Mouse (Mus musculus) heart, embryonic 13.5 days (tissue): ENCODE data around the gene Trim7. TPM values are rescaled to one million over a fixed set of nuclear protein-coding genes. Genes with fewer than 3 reads are reported as not detected.
"Not testable (repeated sequence)": the region's sequence is repeated elsewhere in the genome, so short reads cannot be mapped to it uniquely, and the experiment has no call there.

Experiments
- ATAC-seq: fragments of 200-750 bp; cut with Nextera tagmentation; 2 replicates; pipeline ENCODE4 v1.8.0; 2017; ENCODE audit warnings: moderate TSS enrichment; ENCODE audit not compliant: insufficient number of reproducible peaks, low FRiP score, low TSS enrichment; ENCODE audit errors: extremely low read depth
- H3K27ac ChIP-seq: fragments of 300-500 bp; sonication (generic); replicated peaks from 2 replicates; pipeline ENCODE4 v1.5.1; 2015; ENCODE audit warnings: moderate library complexity, mild to moderate bottlenecking, inconsistent platforms
- H3K27me3 ChIP-seq: fragments of 300-500 bp; sonication (generic); replicated peaks from 2 replicates; pipeline ENCODE4 v1.6.1; 2015; ENCODE audit warnings: mild to moderate bottlenecking, inconsistent platforms
- H3K36me3 ChIP-seq: fragments of 300-500 bp; sonication (generic); 2 replicates; pipeline ENCODE4 v1.6.1; 2015; ENCODE audit warnings: mild to moderate bottlenecking, inconsistent platforms
- H3K4me1 ChIP-seq: fragments of 300-500 bp; sonication (generic); 2 replicates; pipeline ENCODE4 v1.6.1; 2015; ENCODE audit warnings: inconsistent platforms
- H3K4me2 ChIP-seq: fragments of 300-500 bp; sonication (generic); 2 replicates; pipeline ENCODE4 v1.6.1; 2015; ENCODE audit warnings: inconsistent platforms, mild to moderate bottlenecking, moderate library complexity
- H3K4me3 ChIP-seq: fragments of 300-500 bp; sonication (generic); 2 replicates; pipeline ENCODE4 v1.5.1; 2015; ENCODE audit warnings: moderate library complexity, mild to moderate bottlenecking, inconsistent platforms
- H3K9ac ChIP-seq: fragments of 300-500 bp; sonication (generic); 2 replicates; pipeline ENCODE4 v1.6.1; 2015; ENCODE audit warnings: inconsistent platforms, mild to moderate bottlenecking, moderate library complexity
- H3K9me3 ChIP-seq: fragments of 300-500 bp; sonication (generic); 2 replicates; pipeline ENCODE4 v1.6.1; 2016; ENCODE audit warnings: inconsistent platforms
- WGBS: fragments of 180-500 bp; shearing (Covaris S2); methylation state at CpG from one replicate; pipeline ENCODE4 v1.1.7; 2015; ENCODE audit warnings: mixed read lengths; 5-methylcytosine and 5-hydroxymethylcytosine counted together
- polyA plus RNA-seq: library from polyadenylated mRNA; unstranded; fragments of >200 nt; fragmentation: Nextera tagmentation; extraction: Ambion mirVana; gene quantifications from 2 replicates; pipeline ENCODE4 v1.2.1, GENCODE M21; 2015

Gene Trim7
- polyA plus RNA-seq = 0.56 and 0.88 TPM in 2 replicates

- Histone ChIP-seq H3K27me3 (peaks cover 10% of the 10 kb centered on the region; the same call in 1 of the 2 replicates), H3K4me2 (peak within 1 kb of the TSS; percentile 71), H3K4me3 (peak within 1 kb of the TSS; percentile 56), H3K27ac (peak within 1 kb of the TSS; percentile 70), H3K4me1 (peaks cover 31% of the 10 kb centered on the region), H3K9ac (peak within 1 kb of the TSS; percentile 76)
- not testable (repeated sequence) for H3K9me3 ChIP-seq, H3K36me3 ChIP-seq
- under 1% methylated on average over 46 of the region's 92 CpGs for WGBS
- peak; percentile 75 for ATAC-seq
These were observed at the start of gene Trim7, which contains the start of gene Gm12184 for GRCm38 (mm10) chr11:48825979-48826751. TSS of gene Trim7 (plus strand) at chr11:48826140. TSS of gene Gm12184 (minus strand) at chr11:48826655.

- Histone ChIP-seq H3K4me3 (no peak overlapping the region), H3K4me1 (no peaks in the 10 kb centered on the region), H3K4me2 (no peak overlapping the region), H3K27me3 (no peaks in the 10 kb centered on the region), H3K36me3 (no peaks in the 10 kb centered on the region), H3K9me3 (no peaks in the 10 kb centered on the region), H3K9ac (no peak overlapping the region), H3K27ac (no peak overlapping the region)
- no peak for ATAC-seq
- 35% methylated on average over 9 of the region's 9 CpGs for WGBS
These were observed 49.3 kb upstream of the Trim7 start for GRCm38 (mm10) chr11:48776664-48777063.

- H3K4me1 ChIP-seq = no peaks in the 10 kb centered on the region
- ATAC-seq = no peak
- 85% methylated on average over 9 of the region's 9 CpGs for whole genome bisulfite sequencing
- H3K9ac ChIP-seq = no peak overlapping the region
- no peaks in the 10 kb centered on the region for H3K9me3 ChIP-seq
- H3K27ac ChIP-seq = no peak overlapping the region
- H3K4me3 ChIP-seq = no peak overlapping the region
- H3K4me2 ChIP-seq = no peak overlapping the region
- no peaks in the 10 kb centered on the region for H3K36me3 ChIP-seq
- H3K27me3 ChIP-seq = no peaks in the 10 kb centered on the region
These were observed 48.6 kb upstream of the Trim7 start for GRCm38 (mm10) chr11:48777303-48777702.

- H3K9ac ChIP-seq = no peak overlapping the region
- no peaks in the 10 kb centered on the region for H3K9me3 ChIP-seq
- H3K27me3 ChIP-seq = no peaks in the 10 kb centered on the region
- no peaks in the 10 kb centered on the region for H3K4me1 ChIP-seq
- no peak overlapping the region for H3K4me2 ChIP-seq
- no peak overlapping the region for H3K27ac ChIP-seq
- 35% methylated on average over 7 of the region's 7 CpGs for WGBS
- no peak for ATAC-seq
- no peaks in the 10 kb centered on the region for H3K36me3 ChIP-seq
- H3K4me3 ChIP-seq = no peak overlapping the region
These were observed 46.5 kb upstream of the Trim7 start for GRCm38 (mm10) chr11:48779450-48779849.

GRCm38 (mm10) chr11:48782243-48782642 lies 43.7 kb upstream of the Trim7 start:
- H3K27me3 ChIP-seq = no peaks in the 10 kb centered on the region
- H3K9ac ChIP-seq = no peak overlapping the region
- no peaks in the 10 kb centered on the region for H3K36me3 ChIP-seq
- H3K4me2 ChIP-seq = no peak overlapping the region
- H3K9me3 ChIP-seq = no peaks in the 10 kb centered on the region
- no peak overlapping the region for H3K4me3 ChIP-seq
- 79% methylated on average over 4 of the region's 4 CpGs for WGBS
- H3K4me1 ChIP-seq = no peaks in the 10 kb centered on the region
- no peak overlapping the region for H3K27ac ChIP-seq
- ATAC-seq = no peak

GRCm38 (mm10) chr11:48787455-48788211 lies 38.3 kb upstream of the Trim7 start:
- peak overlapping the region; percentile 77 for H3K9ac ChIP-seq
- ATAC-seq = no peak; the same call in 1 of the 2 replicates
- 45% methylated on average over 10 of the region's 10 CpGs for whole genome bisulfite sequencing

GRCm38 (mm10) chr11:48788311-48789089 lies 37.4 kb upstream of the Trim7 start:
- Histone ChIP-seq H3K9me3 (no peaks in the 10 kb centered on the region), H3K4me3 (peak overlapping the region; percentile 53), H3K27ac (0 out of 2 replicates have a peak overlapping the region, but pooled peaks have one; percentile 32), H3K4me1 (peaks cover 14% of the 10 kb centered on the region), H3K36me3 (no peaks in the 10 kb centered on the region), H3K9ac (peak overlapping the region; percentile 77), H3K4me2 (peak overlapping the region; percentile 75), H3K27me3 (no peaks in the 10 kb centered on the region)
- ATAC-seq = no peak
- WGBS = 9% methylated on average over 16 of the region's 16 CpGs

More at GRCm38 (mm10) chr11:48787455-48788211, 38.3 kb upstream of the Trim7 start:
- H3K27ac ChIP-seq = 0 out of 2 replicates have a peak overlapping the region, but pooled peaks have one; percentile 32
- H3K4me2 ChIP-seq = peak overlapping the region; percentile 75
- peaks cover 14% of the 10 kb centered on the region for H3K4me1 ChIP-seq
- no peaks in the 10 kb centered on the region for H3K9me3 ChIP-seq
- H3K36me3 ChIP-seq = no peaks in the 10 kb centered on the region
- peak overlapping the region; percentile 53 for H3K4me3 ChIP-seq
- H3K27me3 ChIP-seq = no peaks in the 10 kb centered on the region

- peak overlapping the region; percentile 53; the same call in 1 of the 2 replicates for H3K4me3 ChIP-seq
- no peaks in the 10 kb centered on the region for H3K9me3 ChIP-seq
- H3K9ac ChIP-seq = no peak overlapping the region
- no peak overlapping the region for H3K27ac ChIP-seq
- 81% methylated on average over 5 of the region's 5 CpGs for WGBS
- no peaks in the 10 kb centered on the region for H3K36me3 ChIP-seq
- no peaks in the 10 kb centered on the region for H3K27me3 ChIP-seq
- H3K4me2 ChIP-seq = peak overlapping the region; percentile 75
- peaks cover 14% of the 10 kb centered on the region for H3K4me1 ChIP-seq
- no peak for ATAC-seq
These were observed 36.7 kb upstream of the Trim7 start for GRCm38 (mm10) chr11:48789215-48789614.

GRCm38 (mm10) chr11:48789973-48790823 lies 35.7 kb upstream of the Trim7 start:
- Histone ChIP-seq H3K4me1 (peaks cover 14% of the 10 kb centered on the region), H3K27me3 (no peaks in the 10 kb centered on the region), H3K4me3 (peak overlapping the region; percentile 40), H3K27ac (no peak overlapping the region), H3K9ac (peak overlapping the region; percentile 76), H3K9me3 (no peaks in the 10 kb centered on the region), H3K4me2 (peak overlapping the region; percentile 71), H3K36me3 (no peaks in the 10 kb centered on the region)
- ATAC-seq = no peak
- WGBS = 11% methylated on average over 20 of the region's 20 CpGs

GRCm38 (mm10) chr11:48790946-48791345 lies 35.0 kb upstream of the Trim7 start:
- Histone ChIP-seq H3K36me3 (no peaks in the 10 kb centered on the region), H3K4me3 (no peak overlapping the region), H3K27ac (no peak overlapping the region), H3K4me2 (peak overlapping the region; percentile 33), H3K9ac (0 out of 2 replicates have a peak overlapping the region, but pooled peaks have one; percentile 44), H3K9me3 (no peaks in the 10 kb centered on the region), H3K27me3 (no peaks in the 10 kb centered on the region), H3K4me1 (peaks cover 14% of the 10 kb centered on the region)
- no peak for ATAC-seq
- WGBS = 44% methylated on average over 8 of the region's 8 CpGs
